Mouse (Mus musculus) cerebellum, adult 18-20 months (tissue): ENCODE measurements around the gene 1700016K19Rik.

Source experiments
- DNase-seq, 2 experiments: peaks; one replicate each; pipeline ENCODE4 v3.0.0; 2021

Gene 1700016K19Rik

DNA sequence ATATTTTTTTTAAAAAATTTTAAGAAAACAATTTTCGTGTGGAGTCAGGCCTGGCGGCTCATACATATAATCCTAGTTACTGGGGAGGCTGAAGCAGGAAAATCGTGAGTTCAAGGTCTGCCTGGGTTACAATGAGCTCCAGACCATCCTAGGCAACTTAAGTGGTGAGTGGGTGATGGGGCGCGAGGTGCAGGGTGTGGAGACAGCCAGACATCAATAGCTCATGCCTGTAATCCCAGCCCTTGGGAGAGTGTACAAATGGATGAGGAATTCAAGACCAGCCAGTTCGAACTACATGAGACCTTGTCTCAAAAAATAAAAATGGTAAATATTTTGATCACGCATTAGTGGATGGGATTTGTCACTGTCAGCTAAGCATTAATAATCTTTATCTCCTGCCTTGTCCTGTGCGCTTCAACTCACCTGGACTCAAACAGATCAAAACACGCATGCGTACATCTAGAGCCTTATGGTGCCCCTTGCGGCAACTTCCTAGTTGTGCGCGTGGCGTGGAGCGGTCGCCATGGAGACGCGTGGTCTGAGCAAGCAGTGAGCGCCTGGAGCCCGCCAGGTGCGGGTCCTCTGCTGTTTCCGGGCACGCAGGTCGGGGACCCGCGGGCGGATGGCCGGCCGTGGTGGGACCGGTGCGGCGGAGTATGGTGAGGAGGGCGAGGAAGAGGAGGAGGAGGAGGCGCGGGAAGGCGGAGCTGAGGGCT is at the start of gene 1700016K19Rik:
Gene 1700016K19Rik (plus strand): TSS at position 473 of the 716 bp plus-strand sequence.
- peak; percentile 86 to 88 for DNase-seq

DNA sequence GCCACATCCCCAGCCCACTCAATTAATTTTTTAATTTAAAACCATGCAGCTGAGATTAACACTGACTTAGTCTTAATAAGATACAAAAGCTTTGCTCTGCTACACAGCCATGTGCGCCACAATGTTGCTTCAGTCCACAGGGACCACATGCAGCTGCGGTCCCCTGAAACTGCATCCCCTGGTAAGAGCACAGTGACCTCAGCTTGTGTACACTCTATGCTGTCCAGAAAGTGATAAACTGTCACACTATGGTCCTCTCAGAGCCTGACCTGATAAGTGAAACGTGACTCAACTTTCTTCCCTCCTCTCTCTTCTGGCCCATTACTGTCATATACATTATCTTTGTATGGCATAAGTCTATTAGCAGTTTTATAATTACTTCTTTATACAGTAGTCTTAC is 49.3 kb upstream of the 1700016K19Rik start:
- no peak for DNase-seq

DNA sequence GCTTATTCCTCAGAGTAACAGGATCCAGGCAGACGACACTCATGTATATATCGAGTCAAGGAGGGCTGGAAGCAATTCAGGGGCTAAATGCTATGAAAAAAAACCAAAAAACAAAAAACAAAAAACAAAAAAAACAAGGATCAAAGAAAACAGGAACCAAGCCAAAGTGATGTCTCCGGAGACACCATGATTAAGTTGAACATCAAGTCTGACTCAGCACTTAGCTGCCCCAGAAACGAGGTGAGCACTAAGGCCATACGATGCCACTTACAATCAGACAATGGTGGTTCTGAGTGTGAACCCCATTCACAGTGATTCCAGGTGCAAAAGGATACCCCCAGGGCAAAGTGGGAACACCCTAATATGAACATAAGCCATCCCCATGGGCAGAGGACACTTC is 47.8 kb upstream of the 1700016K19Rik start:
- no peak for DNase-seq

DNA sequence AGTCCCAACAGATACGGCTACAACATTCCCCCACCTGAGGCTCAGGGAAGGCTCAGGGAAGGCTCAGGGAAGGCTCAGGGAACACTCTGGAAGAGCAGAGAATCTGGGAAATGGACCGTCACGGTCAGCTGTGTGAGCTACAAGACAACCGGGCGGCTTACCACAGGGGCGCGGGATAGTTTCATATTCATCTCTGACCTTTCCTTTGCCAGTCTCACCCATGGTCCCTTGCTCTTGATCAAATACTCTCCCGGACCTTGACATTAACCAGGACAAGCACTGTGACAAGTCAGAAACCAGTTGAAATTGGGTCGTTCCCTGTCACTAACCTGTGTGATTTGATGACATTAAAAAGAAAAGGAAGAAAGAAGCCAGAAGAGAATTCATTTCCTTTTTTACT is 44.8 kb upstream of the 1700016K19Rik start:
- no peak for DNase-seq

DNA sequence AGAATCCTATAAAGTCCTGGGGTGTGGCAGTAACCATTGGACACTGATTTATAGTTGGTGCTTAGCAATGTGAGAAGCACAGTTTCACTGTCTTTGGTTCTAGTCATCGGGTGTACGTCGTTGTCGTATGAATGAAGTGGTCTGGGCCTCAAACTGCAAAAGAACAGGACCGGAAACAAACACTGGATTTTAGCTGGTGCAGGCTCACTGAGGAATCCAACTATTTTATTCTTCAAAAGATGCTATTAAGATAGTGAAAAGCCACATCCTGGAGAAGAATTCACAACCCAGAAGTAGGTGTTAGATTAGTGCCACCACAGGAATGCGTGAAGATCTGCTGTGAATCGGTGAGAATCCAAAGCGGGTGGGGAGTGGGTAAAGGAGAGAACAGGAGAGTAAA is 43.1 kb upstream of the 1700016K19Rik start:
- no peak for DNase-seq

DNA sequence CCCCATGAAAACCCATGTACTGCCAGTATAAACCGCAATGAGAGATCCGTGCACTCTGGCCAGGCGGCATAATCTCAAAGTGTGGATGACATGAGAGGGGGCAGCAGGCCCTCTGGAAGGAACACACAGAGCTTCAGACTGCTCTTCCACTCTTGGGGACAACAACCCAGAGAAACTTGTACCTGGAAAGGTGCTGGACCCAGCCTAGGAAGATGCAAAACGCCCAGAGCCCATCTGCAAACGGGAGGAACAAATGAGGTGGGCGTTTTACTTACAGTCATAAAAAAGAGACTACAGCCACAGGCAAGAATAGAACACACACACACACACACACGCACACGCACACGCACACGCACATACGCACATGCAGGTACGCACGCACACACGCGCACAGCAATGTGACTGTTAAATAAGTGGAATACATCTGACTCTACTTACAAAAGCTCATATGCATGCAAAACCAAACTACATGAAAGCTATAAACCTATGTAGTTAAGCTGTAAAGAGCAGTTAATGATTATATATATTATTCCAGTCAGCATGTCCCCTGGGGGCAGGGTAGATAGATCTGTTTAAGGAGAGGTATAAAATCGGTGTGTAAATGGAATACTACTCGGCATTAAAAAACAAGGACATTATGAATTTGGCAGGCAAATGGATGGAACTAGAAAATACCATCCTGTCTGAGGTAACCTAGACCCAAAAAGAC is 42.4 kb upstream of the 1700016K19Rik start:
- DNase-seq, result no peak

DNA sequence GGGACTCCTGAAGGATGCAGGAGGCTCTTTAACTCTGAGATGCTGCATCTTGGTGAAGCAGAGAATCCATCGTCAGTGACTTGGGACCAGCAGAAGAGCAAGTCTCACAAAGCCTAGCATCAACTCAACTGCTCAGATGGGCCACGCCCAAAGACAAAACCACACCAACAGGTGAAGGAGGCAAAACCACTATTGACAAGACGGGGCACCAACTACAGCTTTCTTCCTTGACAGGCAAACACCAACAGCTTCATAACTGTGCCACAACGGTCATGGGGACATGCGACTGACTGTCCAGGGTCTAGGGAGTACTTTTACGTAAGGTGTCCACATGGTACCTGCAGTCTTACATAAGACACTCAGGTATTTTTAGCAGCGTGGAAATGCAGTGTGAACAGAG is 37.9 kb upstream of the 1700016K19Rik start:
- no peak for DNase-seq

DNA sequence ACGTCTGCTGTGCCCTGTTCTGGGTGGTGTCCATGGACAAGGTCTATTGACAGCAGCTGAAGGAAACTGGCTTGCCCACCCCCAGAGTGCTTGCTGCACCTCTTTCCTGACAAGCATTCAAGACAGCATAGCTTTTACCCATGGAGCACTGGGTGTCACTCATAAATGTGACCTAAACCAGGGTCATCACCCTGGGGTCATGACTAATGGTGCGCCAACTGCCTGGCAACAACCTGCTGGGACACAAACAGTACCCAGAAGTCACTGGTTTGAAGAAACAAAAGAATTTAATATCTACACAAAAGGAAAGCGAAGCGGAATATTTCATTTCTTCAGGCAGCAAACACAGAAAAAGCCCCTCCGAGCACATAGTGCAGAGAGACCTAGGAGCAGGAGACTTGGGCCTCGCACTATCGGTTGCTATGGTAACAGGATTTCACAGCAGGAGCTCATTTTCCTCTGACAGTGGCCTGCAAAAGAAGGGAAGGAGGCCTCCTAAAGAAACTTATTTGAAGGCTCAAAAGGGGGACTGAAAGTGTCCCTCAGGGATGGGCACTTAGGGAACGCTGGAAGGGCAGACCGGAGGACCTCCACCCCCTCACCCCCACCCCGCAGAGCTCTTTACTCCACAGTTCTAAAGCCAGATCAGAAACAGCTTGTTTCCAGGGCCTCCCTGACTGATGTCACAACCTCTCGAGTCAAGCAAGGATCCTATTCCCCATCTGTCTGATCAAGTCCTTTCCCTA is 35.8 kb upstream of the 1700016K19Rik start:
- peak; percentile 12 to 13 for DNase-seq

DNA sequence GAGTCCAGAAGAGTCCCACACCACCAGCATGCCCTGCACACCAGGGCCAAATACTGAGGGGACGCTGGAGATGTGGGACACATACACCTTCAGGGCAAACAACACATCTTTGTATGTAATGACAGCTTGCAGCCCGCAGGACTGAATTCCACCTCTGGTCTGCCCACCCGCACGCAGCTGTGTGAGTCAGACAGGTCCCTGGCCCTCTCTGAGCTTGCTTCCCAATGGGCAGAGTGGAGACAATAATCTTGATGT is 35.3 kb upstream of the 1700016K19Rik start:
- no peak for DNase-seq

DNA sequence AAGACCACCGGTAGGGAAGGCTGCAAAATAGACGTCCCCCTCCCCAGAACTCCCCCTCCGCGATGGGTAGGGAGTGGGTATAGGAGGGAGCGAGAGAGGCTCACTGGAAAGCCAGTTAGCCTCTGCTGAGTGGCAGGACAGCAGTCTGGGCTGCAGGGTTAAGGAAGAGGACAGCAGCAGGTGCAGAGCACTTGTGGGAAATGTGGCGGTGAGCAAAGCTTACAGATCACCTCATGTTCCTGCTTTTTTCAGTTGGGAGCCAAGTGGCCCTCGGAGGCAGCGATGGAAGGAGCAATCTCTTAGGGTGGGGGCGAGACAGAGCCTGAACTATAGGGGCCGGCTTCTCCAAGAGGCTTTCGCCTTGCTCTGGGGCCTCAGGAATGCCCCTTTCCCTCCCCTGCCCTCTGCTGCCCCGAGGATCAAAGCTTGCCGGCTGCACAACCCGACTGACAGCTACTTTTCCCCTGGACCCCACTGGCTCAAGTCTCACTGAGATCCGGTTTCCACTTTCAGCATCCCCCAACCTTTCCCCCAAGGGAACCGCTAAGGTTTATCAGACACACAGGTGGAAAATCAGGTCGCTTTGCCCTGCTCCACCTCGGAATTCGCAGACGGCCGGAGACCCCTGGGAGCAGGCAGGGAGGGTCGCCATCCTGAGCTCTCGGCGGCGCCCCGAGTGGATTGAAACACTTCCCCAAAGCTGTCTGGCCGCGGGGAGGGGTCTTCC is 33.9 kb upstream of the 1700016K19Rik start:
- DNase-seq, result peak in 1 of 2 experiments; percentile 10

DNA sequence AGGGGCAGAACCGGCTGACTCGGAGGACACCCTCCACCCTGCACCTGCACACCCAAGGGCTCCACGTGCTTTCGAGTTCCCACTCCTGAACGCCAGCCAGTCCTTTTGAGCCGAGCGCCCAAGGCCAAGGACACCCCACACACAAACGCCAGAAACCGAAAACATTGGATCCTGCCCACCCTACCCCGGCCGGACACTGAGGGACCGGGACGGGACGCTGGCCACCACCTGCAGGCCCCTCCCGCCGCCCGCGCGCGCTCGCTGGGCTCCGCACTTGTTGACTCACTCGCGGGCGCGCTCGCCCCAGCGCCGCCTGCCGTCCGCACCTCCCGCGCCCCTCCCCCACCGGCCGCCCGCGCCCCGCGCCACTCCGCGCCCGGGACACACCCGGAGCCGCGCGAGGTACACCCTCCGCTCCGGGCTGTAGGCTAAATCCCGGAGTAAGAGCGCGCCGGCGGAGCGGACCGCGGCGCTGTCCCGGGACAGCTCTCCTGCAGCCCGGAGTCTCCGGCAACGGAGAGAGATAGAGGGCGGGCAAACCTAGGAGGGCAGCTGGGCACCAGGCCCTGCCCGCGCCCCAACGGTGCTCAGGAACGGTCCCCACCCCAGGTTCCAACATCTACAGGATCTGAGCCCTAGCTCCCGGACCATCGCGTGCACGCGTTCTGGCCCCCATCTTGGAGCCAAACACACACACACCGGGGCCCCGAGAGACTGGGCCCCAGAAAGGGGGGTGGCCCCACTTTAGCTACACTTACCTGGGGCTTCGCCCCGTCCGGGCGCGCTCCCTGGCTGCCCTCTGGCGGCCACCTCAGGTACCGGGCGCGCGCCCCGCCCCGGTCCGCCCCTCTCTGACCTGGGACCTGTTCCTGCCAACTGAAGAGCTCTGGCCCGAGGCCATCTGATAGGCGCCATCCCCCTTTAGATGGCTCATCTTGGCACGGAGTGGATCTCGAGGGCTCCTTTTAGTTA is 33.0 kb upstream of the 1700016K19Rik start:
- DNase-seq, result peak; percentile 67 to 84

DNA sequence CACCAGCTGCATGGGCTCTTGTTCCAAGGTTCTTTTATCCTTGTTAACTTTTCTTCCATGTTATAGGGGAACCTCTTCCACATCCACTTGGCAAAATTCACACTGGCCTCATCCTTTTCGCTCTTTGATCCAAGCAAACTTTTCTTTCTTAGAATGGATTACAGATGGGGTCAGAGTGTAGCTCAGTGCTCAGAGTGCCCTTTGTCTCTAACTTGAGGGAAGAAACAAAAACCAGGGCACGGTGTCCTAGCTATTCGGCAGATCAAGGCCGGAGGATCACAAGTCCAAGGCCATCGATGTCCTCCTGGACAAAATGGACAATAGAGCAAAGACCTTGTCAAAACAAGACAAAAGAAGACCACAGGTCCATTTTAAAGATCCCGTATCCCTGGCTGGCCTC is 31.0 kb upstream of the 1700016K19Rik start:
- DNase-seq, result no peak

DNA sequence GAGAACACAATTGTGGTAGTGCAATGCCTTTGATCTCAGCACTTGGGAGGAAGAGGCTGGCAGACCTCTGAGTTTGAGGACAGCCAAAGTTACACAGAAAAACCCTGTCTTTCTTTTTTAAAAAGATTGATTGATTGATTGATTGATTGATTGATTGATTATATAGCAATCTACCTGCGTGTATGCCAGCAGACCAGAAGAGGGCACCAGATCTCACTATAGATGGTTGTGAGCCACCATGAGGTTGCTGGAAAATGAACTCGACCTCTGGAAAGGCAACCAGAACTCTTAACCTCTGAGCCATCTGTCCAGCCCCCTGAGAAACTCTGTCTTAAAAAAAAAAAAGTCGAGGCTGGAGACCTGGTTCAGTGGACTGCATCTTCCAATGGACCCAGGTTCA is 29.1 kb upstream of the 1700016K19Rik start:
- no peak for DNase-seq

DNA sequence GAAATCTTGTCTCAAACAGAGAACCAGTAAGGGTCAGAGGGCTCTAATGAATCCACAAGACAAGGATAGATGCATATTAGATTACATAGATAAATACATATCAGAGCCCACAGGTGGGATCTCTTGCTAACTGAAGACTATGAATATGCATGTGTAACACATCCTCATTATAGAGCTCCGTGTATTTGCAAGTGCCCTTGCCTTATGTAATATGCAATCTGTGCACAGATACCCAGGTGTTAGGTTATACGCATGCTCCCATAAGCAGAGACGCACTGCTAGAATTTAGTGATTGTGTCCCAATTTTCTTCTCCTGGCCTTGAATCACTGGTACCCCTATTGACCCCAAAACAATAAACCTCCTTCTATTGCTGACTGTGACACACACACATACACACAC is 27.5 kb upstream of the 1700016K19Rik start:
- no peak for DNase-seq

DNA sequence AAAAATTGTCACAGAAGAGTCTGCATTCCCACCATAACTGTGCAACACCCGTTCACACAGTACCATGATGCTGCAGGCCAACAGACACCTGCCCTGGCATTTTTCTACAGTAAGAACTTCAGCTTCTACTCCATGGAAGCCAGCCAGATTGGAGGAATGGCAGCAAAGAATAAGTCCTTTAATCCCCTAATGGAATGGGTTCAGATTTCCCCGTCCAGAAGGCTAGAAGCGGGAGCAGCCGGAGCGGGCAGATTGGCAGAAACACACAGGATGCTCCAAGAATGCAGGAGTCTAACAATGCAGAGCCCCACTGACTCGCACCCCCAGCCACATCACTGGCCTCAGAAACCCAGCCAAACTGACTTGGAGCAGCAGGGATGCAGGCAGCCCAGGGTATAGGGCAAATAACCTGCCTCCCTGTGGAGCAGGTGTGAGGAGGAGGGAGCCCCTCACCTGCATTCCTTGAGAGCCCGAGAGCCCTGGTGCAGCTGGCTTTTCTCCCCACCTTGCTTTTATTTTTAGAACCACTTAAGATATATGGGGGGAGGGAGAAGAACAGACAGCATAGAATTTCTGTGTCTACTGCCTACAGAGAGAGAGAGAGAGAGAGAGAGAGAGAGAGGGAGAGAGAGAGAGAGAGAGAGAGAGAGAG is 26.7 kb upstream of the 1700016K19Rik start:
- DNase-seq, result no peak

DNA sequence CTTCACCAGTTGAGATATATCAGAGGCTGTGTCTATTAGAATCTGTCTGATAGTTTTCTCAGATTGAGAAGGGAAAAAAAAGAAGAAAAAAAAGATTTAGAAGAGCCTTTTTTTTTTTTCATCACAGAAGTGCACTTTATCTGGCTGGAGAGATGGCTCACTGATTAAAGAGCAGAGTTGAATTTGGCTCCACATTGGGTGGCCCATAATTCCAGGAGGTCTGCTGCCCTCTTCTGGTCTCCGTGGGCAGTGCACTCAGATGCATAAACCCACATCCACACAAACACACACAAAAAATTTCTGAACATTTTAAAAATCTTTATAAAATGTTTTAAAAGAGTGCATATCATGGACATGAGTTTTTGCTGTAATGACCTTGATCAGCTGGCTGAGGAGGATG is 25.7 kb upstream of the 1700016K19Rik start:
- no peak for DNase-seq

DNA sequence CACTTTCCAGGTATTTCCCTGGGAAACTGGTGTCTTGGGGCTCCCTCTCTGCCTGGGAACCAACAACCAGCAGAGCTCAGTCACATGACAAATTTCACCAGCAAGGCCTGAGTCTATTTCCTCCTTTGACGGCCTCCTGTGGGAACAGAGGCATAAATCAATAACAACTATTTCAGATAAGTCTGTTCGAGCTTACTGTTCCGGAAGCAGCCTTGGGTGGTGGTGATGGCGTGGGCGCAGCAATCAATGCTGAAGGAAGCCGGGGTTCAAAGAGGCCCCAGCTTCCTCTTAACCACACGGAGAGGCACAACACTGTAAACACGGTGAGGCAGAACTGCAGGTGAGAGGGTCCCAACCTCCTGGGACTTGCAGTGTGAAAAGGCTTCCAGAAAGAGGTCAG is 23.0 kb upstream of the 1700016K19Rik start:
- no peak for DNase-seq

DNA sequence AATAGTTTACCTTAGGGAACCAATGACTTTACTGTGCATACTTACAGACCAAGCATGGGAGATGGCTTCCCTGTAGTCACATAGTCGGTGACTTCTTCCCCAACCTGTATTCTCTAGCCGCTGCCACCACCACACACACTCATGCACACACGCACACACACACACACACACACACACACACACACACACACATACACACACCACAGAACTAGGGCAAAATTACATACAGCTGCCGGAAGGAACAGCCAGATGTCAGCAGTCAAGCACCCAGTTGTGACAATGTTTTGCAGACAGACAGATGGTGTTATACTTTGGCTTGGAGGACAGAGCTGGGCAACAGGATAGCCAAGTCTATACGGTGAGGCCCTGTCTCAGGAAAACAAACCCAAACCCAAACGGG is 21.7 kb upstream of the 1700016K19Rik start:
- DNase-seq, result no peak

DNA sequence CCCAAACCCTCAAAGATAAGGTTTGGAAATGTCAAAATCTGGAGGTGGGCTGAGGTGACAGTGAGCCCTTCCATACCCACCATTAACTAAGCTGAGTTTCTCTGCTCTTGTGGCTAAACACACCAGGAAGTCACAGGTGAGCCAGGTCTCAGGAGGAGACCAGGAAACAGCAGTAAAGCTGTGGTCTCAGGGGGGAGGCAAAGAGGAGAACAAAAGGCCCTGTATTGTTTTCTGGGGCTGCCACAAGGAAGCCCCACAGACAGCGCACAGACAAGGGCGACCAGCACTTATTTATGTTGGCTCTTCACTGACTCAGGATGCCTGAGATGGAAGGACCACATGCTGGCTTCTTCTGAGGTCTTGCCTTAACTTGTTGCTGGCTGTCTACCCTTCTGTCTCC is 19.3 kb upstream of the 1700016K19Rik start:
- no peak for DNase-seq

DNA sequence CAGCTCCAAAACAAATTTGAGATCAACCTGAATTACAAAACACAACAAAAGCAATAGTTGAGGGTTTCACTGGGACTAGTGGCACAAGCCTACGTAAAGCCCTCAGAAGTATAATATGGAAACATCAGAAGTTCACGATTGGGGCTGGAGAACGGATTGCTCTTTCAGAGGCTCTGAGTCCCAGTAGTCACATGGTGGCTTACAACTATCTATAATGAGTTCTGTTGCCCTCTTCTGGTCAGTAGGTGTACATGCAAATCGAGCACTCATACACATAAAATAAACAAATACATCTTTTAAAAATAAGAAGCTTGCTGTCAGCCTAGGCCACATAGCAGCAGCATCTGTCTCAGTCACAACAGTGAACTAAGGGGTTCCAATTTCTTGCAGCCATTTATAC is 16.5 kb upstream of the 1700016K19Rik start:
- DNase-seq, result no peak

DNA sequence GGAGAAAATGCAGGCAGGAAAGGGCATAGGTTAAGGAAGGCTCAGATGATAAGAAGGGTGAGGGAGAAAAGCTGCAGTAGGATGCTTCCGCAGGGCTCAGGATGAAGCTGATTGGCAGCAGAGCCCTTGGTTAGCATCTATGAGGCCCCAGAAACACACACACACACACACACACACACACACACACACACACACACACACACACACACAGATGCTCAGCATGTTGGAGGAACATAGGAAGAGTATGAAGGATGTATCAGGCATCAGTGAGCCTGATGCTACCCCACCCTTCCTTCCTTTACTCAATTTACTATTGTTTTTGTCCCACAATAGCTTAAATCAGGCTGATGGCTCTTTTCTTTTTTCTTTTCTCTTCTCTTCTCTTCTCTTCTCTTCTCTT is 15.1 kb upstream of the 1700016K19Rik start:
- no peak for DNase-seq

DNA sequence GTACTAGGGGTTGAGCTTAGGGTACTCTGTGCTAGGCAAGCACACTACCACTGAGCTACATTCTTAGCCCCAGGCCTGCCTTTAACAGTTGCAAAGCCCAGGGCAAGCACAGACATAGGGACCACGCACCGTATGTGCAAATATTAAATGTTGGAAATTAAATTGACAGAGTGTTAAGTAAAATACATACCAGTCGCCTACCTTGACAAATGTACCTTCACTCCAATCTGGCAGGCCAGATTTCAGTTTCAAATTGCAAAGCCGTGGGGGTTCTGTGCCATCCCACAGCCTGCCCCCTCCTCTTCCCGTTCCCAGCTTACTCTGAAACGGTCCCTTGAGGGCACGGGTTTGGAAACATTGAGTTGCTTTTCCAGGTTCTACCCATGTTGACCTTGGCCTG is 13.8 kb upstream of the 1700016K19Rik start:
- DNase-seq, result no peak
